Mouse (Mus musculus): Measurements from ENCODE around the gene Ccz1.

DNA sequence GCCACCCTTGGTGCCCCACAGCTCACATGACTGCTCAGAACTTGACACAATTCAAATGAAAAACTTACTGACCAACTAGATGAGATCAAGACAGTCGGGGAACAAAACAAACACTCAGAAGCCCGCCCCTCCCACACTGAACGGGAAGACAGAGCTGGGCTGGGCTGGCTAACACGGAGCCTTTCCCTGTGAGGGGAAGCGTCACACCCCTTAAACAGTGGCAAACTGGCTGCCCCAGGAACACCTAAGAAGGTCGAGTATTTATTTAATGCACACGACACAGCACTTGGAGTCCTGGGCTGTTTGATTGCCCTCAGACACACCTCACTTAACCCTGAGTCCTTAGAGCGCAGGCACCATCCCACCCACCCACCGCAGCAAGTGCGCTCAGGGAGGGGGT, 22.0 kb downstream of the Ccz1 start:
- TF ChIP-seq CTCF (IDR thresholded peaks at IDR 0.05; ENCODE audit: control insufficient read depth, insufficient read depth, insufficient replicate concordance, low read depth, low read length) (no peak), POLR2A (IDR thresholded peaks at IDR 0.05; ENCODE audit: control insufficient read depth, low read depth, low read length) (no peak)
